Mouse (Mus musculus): Measurements from ENCODE around the gene Gm4881.

- TF ChIP-seq POLR2A (IDR thresholded peaks at IDR 0.05; ENCODE audit: control insufficient read depth, low read depth, low read length), result no peak
- no peak for TF ChIP-seq CTCF (IDR thresholded peaks at IDR 0.05; ENCODE audit: control insufficient read depth, insufficient read depth, insufficient replicate concordance, low read depth, low read length)
These were observed 13.8 kb downstream of the Gm4881 start for GRCm38 (mm10) chr7:24930475-24930874.
